Mouse (Mus musculus): ENCODE measurements around the gene Fam71e2.
"Not testable (repeated sequence)": the region's sequence is repeated elsewhere in the genome, so short reads cannot be mapped to it uniquely, and the experiment has no call there.

Gene Fam71e2

GRCm38 (mm10) chr7:4771202-4771601, at the start of gene Fam71e2:
TSS of gene Fam71e2 (minus strand) at chr7:4771302.
- no peak for DNase-seq (ENCODE audit: low spot score)

GRCm38 (mm10) chr7:4816559-4816958, 45.5 kb upstream of the Fam71e2 start:
- no peak for DNase-seq (ENCODE audit: low spot score)

GRCm38 (mm10) chr7:4813105-4813791, 42.1 kb upstream of the Fam71e2 start:
- DNase-seq (ENCODE audit: low spot score) = peak; percentile 21

DNA sequence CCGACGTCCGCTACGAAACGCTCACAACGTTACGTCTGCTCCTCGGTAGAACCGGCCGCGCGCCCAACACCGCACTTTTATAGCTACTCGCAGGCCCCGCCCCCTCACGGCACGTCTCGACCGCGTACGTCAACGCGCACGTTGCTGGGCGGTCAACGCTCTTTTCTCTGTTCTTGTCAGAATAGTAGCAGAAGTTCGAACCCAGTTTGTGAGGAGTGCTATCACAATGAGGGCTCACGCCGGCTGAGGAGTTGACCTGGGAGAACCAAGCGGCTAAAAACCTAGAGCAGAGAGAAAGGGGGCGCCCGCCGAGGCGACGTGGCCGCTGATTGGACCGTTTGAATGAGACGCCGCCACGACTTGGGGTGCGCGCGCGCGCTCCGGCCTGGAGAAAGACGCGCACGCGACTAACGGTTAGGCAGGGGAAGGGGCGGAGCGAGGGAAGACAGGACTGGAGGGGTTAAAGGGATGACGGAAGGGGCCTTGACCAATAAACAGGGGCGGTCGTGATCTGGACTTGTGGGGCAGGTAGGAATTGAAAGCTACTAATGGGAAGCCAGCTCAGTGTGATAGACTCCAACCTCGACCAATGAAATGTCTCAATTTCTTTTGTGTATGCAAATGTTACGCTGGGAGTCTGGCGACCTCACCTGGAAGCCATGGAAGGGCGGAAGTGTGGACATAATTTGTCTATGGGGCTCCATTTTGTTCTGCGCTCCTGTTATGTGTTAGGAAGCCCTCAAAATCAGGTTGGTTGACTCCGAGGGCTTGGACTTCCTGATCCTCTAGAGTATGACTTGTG, 41.4 kb upstream of the Fam71e2 start, which contains the start of gene Ube2s:
TSS of gene Ube2s (minus strand) at position 288 of the 802 bp plus-strand sequence.
- peak; percentile 93 for DNase-seq (ENCODE audit: low spot score)

- peak; percentile 19 for DNase-seq (ENCODE audit: low spot score)
These were observed 40.8 kb upstream of the Fam71e2 start for GRCm38 (mm10) chr7:4811842-4812302.

DNA sequence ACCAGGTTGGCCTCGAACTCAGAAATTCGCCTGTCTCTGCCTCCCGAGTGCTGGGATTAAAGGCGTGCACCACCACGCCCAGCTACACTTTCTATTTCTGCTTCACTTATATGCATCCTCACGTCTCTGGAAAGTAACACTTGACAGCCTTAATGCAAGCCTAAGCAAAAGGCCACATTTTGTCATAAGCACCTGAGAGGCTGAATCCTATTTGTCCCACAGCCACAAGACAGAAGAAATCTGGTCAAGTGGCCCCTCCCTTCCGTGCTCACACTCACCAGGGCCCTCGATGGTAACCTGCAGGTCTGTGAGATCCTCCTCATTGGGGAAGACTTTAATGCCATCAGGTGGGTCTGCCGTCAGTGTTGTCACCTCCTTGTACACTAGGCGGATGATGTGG, 40.0 kb upstream of the Fam71e2 start:
- not testable (repeated sequence) for DNase-seq (ENCODE audit: low spot score)

- DNase-seq (ENCODE audit: low spot score) = no peak
These were observed 35.6 kb upstream of the Fam71e2 start for GRCm38 (mm10) chr7:4806716-4807115.

- DNase-seq (ENCODE audit: low spot score) = no peak
These were observed 31.1 kb upstream of the Fam71e2 start for GRCm38 (mm10) chr7:4802247-4802646.

DNA sequence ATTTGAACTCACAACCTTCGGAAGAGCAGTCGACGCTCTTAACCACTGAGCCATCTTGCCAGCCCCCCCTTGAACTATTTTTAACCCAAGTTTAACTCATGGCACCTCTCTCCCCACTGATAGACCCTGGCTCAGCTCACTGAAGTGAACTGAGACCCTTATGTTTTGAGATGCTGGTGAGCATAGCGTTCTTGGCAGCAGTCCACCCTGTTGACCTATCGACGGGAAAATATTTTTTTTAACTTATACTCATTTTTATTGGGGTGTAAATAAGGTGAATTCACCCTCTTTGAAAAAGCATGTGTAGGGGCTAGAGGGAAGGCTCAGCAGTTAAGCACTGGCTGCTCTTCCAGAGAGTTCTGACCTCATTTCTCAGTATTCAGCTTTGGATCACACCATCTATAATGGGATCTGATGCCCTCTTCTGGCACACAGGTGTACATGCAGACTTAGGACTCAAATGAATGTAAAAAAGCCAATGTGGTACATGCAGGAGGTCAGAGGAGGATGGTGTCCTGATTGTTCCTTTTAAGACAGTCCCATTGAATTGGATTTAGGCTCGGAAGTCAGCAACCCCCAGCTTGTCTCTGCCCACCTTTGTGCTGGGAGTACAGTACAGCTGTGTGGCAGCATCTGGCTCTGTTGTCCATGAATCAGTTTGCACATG, 24.8 kb upstream of the Fam71e2 start:
- no peak for DNase-seq (ENCODE audit: low spot score)

DNA sequence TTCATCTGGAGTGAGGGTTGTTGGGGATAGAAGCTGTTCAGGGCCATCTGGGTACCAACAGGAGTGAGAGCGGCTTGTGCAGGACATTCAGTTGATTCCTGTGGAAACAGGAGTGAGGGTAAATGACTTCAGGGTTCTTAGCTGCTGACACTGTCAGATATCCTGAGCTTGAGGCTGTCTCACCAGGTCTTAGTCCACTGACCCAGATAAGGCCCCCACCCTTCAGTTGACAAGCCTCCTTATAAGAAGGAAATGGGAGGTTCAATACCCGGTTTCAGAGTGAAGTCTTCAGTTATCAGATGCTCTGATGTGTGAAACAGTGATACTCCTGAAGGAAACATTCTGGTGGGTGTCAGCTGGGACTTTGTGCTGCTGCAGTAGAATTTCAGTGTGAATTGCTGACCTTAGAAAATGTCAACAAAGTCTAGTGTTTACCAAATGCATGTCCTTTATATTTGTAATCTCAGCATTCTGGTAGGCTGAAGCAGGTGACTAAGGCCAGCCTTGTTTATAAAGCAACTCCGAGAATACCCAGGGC, 23.6 kb upstream of the Fam71e2 start:
- DNase-seq (ENCODE audit: low spot score) = no peak

- DNase-seq (ENCODE audit: low spot score) = no peak
These were observed 22.6 kb upstream of the Fam71e2 start for GRCm38 (mm10) chr7:4793674-4794073.

DNA sequence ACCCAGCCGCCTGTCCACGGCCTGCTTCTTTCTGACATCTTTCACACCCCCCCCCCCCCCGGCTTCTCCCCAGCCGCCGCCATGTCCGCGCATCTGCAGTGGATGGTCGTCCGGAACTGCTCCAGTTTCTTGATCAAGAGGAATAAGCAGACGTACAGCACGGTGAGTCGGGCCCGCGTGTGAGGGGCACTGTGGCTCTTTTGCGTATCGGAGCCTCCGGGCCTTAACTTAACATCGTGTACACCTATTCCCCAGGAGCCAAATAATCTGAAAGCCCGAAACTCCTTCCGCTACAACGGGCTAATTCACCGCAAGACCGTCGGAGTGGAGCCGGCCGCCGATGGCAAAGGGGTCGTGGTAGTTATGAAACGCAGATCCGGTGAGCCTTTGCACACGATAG, 22.1 kb upstream of the Fam71e2 start:
- not testable (repeated sequence) for DNase-seq (ENCODE audit: low spot score)

DNA sequence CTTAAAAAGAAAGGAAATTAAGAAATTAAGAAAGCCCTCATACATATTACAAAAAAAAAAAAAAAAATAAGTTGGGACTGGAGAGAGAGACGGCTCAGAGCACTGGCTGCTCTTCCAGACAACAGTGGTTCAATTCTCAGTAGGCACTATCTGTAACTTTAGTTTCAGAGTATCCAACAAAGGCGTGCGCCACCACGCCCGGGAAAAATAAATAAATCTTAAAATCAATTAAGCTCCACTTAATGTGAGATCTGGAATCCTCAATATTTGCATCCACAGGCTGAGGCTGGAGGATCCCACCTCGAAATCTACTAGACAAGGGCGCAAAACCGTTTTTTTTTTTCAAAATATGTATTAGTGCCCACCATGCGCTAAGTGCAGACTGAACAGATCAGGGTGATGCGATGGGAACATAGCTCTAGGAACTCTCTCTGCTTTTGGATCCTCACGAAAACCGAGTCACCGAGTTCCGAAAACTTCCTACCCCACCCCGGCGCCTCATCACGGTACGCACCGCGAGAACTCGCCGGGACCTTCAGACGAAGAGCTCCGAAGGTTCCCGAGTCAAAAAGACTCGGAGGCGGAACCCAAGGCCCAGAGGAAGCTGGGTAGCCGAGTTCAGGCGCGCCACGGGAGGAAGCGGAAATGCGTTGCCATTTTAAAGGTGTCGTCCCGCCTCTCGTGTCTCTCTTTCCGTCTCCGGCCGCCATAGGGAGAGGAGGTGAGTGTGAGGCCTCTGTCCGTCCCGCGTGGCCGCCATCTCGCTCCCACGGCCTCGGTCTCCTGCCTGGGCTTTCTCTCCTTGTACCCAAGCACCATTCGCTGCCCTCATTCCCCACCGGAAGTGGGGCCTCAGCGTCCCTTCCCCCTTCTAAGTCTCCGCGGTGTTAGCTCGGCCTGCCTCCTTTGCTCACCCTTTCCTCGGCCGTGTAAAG, 21.4 kb upstream of the Fam71e2 start, which contains the start of gene Rpl28:
TSS of gene Rpl28 (plus strand) at position 597 of the 935 bp plus-strand sequence.
- peak; percentile 86 for DNase-seq (ENCODE audit: low spot score)

GRCm38 (mm10) chr7:4789436-4789935, 18.4 kb upstream of the Fam71e2 start, which contains the start of gene Tmem238:
TSS of gene Tmem238 (minus strand) at chr7:4789656.
- DNase-seq (ENCODE audit: low spot score) = peak; percentile 47

GRCm38 (mm10) chr7:4788499-4789435, 17.7 kb upstream of the Fam71e2 start:
- DNase-seq (ENCODE audit: low spot score) = peak; percentile 48

GRCm38 (mm10) chr7:4783667-4784268, 12.7 kb upstream of the Fam71e2 start:
- no peak for DNase-seq (ENCODE audit: low spot score)

DNA sequence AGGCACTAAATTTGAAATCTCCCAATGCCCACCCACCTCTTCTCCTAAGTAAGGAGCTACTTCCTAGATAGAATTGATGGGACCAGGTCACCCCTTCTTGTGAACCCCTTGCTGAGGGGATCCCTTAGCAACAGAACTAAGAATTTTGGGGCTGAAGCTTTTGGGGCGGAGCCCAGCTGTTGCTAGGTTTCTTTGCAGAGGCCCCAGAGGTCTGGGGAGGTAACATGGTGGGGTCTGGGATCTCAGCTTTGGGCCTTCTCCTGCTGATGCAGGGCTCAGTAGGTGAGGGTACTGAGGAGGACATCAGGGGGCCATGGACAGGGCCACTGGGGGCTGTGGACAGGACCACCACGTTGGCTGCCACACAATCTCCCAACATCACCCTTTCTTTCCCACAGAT, 11.7 kb upstream of the Fam71e2 start, which contains the start of the genes Il11 and Tmem190:
TSS of gene Il11 (minus strand) at position 101 of the 400 bp plus-strand sequence.
TSS of gene Tmem190 (plus strand) at position 179 of the 400 bp plus-strand sequence.
- no peak for DNase-seq (ENCODE audit: low spot score)

DNA sequence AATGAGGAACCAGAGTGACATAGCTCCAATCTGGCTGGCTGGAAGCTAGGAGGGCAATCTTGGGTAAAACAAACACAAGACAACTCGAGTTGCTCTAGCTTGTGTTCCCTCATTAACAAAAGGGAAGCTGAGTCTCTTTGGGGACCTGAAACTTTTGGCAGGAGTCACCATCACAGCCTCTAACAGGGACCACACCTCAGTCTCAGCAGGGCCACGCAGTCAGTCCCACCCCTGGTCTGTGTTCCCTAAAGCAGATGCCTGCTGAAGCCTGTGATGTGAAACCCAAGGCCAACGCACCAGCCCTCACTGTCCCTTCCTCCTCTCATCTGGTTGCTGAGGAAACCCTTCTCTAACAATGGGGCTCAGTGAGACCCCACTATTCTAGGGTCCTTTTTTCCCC, 11.0 kb upstream of the Fam71e2 start:
- no peak for DNase-seq (ENCODE audit: low spot score)

- DNase-seq (ENCODE audit: low spot score) = no peak
These were observed 8.8 kb upstream of the Fam71e2 start for GRCm38 (mm10) chr7:4779921-4780320.
